8 mouse cellular contexts compared by ENCODE assay signal in genomic region chr9:107569270-107569669, GRCm38 (mm10). TPM values are rescaled to one million over a fixed set of nuclear protein-coding genes. Genes with fewer than 3 reads are reported as not detected.
DNase-seq lines count a peak whose midpoint lies in the region; ATAC-seq and TF ChIP-seq lines count a peak whose summit lies in the region.

No protein-coding gene starts in this region.

- no peak for TF ChIP-seq CTCF in cerebellum, adult 2 months (IDR thresholded peaks at IDR 0.05; ENCODE audit: borderline replicate concordance, insufficient read depth, low read depth, low read length)
- TF ChIP-seq CTCF in spleen, adult 2 months (IDR thresholded peaks at IDR 0.05; ENCODE audit: extremely low read depth, insufficient read depth, insufficient read length, insufficient replicate concordance), result no peak
- no peak for TF ChIP-seq CTCF in stomach, postnatal 0 days (IDR thresholded peaks at IDR 0.05; ENCODE audit: low read depth)

- peaks cover 12% of the 10 kb centered on the region for H3K4me1 ChIP-seq in cerebellum, adult 2 months (ENCODE audit: control insufficient read depth, insufficient read depth, low read length)
- H3K4me1 ChIP-seq in spleen, adult 2 months (ENCODE audit: control insufficient read depth, insufficient read depth, insufficient read length), result peaks cover 9% of the 10 kb centered on the region; the same call in 1 of the 2 replicates
- H3K4me1 ChIP-seq in liver, embryonic 11.5 days (replicated peaks; ENCODE audit: control insufficient read depth, insufficient read depth, low read length), result peaks cover 56% of the 10 kb centered on the region
- peaks cover 11% of the 10 kb centered on the region for H3K4me1 ChIP-seq in stomach, postnatal 0 days (replicated peaks; ENCODE audit: control insufficient read depth, insufficient read depth)

- H3K27ac ChIP-seq in cerebellum, adult 2 months (ENCODE audit: insufficient read depth, low read length), result 0 out of 2 replicates have a peak overlapping the region, but pooled peaks have one; percentile 12
- peak overlapping the region; percentile 43; the same call in 1 of the 2 replicates for H3K27ac ChIP-seq in spleen, adult 2 months (ENCODE audit: insufficient read depth, low read length)
- H3K27ac ChIP-seq in liver, embryonic 11.5 days (ENCODE audit: low read depth, low read length), result peak overlapping the region; percentile 80
- H3K27ac ChIP-seq in stomach, postnatal 0 days (replicated peaks), result peak overlapping the region; percentile 86

- H3K27me3 ChIP-seq in cerebellum, adult 2 months (ENCODE audit: control insufficient read depth, insufficient read depth, low read length), result no peaks in the 10 kb centered on the region
- H3K27me3 ChIP-seq in spleen, adult 2 months (ENCODE audit: control insufficient read depth, insufficient read depth, low read length), result no peaks in the 10 kb centered on the region
- no peaks in the 10 kb centered on the region for H3K27me3 ChIP-seq in liver, embryonic 11.5 days (replicated peaks; ENCODE audit: control insufficient read depth, insufficient read depth, low read length)
- H3K27me3 ChIP-seq in stomach, postnatal 0 days (ENCODE audit: control insufficient read depth, insufficient read depth, low read length), result no peaks in the 10 kb centered on the region

- peak; percentile 21 for ATAC-seq in liver, embryonic 11.5 days (replicated peaks; ENCODE audit: low FRiP score)
- 0 out of 2 replicates have a peak, but pooled peaks have one; percentile 1 for ATAC-seq in stomach, postnatal 0 days (ENCODE audit: low FRiP score, low TSS enrichment)

- no peak for TF ChIP-seq POLR2A in cerebellum, adult 2 months (IDR thresholded peaks at IDR 0.05; ENCODE audit: borderline replicate concordance, insufficient read depth, low read length)
- TF ChIP-seq POLR2A in spleen, adult 2 months (IDR thresholded peaks at IDR 0.05; ENCODE audit: low read depth, low read length), result no peak

- no peak for DNase-seq in cerebellum, adult 2 months
- DNase-seq in cerebellum, adult 11 months, result no peak
- DNase-seq in spleen, adult 2 months (ENCODE audit: low read depth in 1 of 2, low spot score in 2 of 2), result no peak
- no peak for DNase-seq in spleen, postnatal 36 days (ENCODE audit: low spot score in 2 of 2)
- no peak for DNase-seq in liver, embryonic 11.5 days (ENCODE audit: low spot score)
- DNase-seq in stomach, postnatal 0 days (ENCODE audit: low spot score), result no peak
- DNase-seq in left cerebral cortex, adult 8-10 months (ENCODE audit: low spot score in 2 of 2), result no peak
- no peak for DNase-seq in spleen, postnatal 4 days (ENCODE audit: low spot score in 2 of 2)

- peak overlapping the region; percentile 84 for H3K9ac ChIP-seq in liver, embryonic 11.5 days (ENCODE audit: low read depth, low read length)
- peak overlapping the region; percentile 82 for H3K9ac ChIP-seq in stomach, postnatal 0 days (ENCODE audit: low read length)

- WGBS in cerebellum, adult 2 months, result 2% methylated on average over 23 of the region's 23 CpGs
- WGBS in spleen, adult 2 months, result 0% methylated on average over 23 of the region's 23 CpGs
- 0% methylated on average over 23 of the region's 23 CpGs for WGBS in liver, embryonic 11.5 days
- under 1% methylated on average over 17 of the region's 23 CpGs for WGBS in stomach, postnatal 0 days

- TF ChIP-seq EP300 in stomach, postnatal 0 days (optimal IDR thresholded peaks at IDR 0.05), result no peak

- H3K36me3 ChIP-seq in spleen, adult 2 months (ENCODE audit: control insufficient read depth, insufficient read depth, low read length), result no peaks in the 10 kb centered on the region; the same call in 1 of the 2 replicates
- peaks cover 31% of the 10 kb centered on the region for H3K36me3 ChIP-seq in liver, embryonic 11.5 days (ENCODE audit: control insufficient read depth, insufficient read depth, low read length)
- peaks cover 6% of the 10 kb centered on the region; the same call in 1 of the 2 replicates for H3K36me3 ChIP-seq in stomach, postnatal 0 days (ENCODE audit: control insufficient read depth, insufficient read depth, low read length)

- H3K4me2 ChIP-seq in liver, embryonic 11.5 days, result peak overlapping the region; percentile 78
- peak overlapping the region; percentile 71 for H3K4me2 ChIP-seq in stomach, postnatal 0 days (replicated peaks; ENCODE audit: low read depth)

- peak overlapping the region; percentile 63 for H3K4me3 ChIP-seq in cerebellum, adult 2 months (replicated peaks; ENCODE audit: insufficient read depth, low read depth, low read length)
- H3K4me3 ChIP-seq in spleen, adult 2 months (ENCODE audit: extremely low read depth, insufficient read depth, insufficient read length), result peak overlapping the region; percentile 88
- peak overlapping the region; percentile 80 for H3K4me3 ChIP-seq in liver, embryonic 11.5 days (ENCODE audit: low read depth, low read length)
- H3K4me3 ChIP-seq in stomach, postnatal 0 days (ENCODE audit: low read depth, low read length), result peak overlapping the region; percentile 76

- no peaks in the 10 kb centered on the region for H3K9me3 ChIP-seq in liver, embryonic 11.5 days (ENCODE audit: control insufficient read depth, low read length)
- H3K9me3 ChIP-seq in stomach, postnatal 0 days (ENCODE audit: control insufficient read depth, low read length), result no peaks in the 10 kb centered on the region

RNA-seq across cellular contexts. Expression of gene Hyal2, which starts 1.5 kb away (rescaled TPM):
- 10.8 and 11.9 TPM in 2 replicates for polyA plus RNA-seq in cerebellum, adult 2 months (2012; rRNA removed)
- 38.1 and 44.3 TPM in 2 replicates for polyA plus RNA-seq in spleen, adult 2 months (2012; rRNA removed)
- polyA plus RNA-seq in liver, embryonic 11.5 days (2014; fragmentation: Nextera tagmentation; extraction: Ambion mirVana), result 89.7 and 92.5 TPM in 2 replicates
- 49.6 and 50.4 TPM in 2 replicates for polyA plus RNA-seq in stomach, postnatal 0 days (2015; fragmentation: Nextera tagmentation; extraction: Ambion mirVana)
- total RNA-seq in left cerebral cortex, adult 8-10 months (2022), result 10 to 100 TPM; 13.0 to 18.0 (median 15.4) TPM

RNA-seq across cellular contexts. Expression of gene Tusc2, which starts 6.2 kb away (rescaled TPM):
- 123 and 127 TPM in 2 replicates for polyA plus RNA-seq in cerebellum, adult 2 months (2012; rRNA removed)
- polyA plus RNA-seq in spleen, adult 2 months (2012; rRNA removed), result 32.5 and 49.1 TPM in 2 replicates
- polyA plus RNA-seq in liver, embryonic 11.5 days (2014; fragmentation: Nextera tagmentation; extraction: Ambion mirVana), result 60.6 and 62.7 TPM in 2 replicates
- polyA plus RNA-seq in stomach, postnatal 0 days (2015; fragmentation: Nextera tagmentation; extraction: Ambion mirVana), result 44.9 and 48.7 TPM in 2 replicates
- 10 to 100 TPM; 90.7 to 97.1 (median 92.8) TPM for total RNA-seq in left cerebral cortex, adult 8-10 months (2022)

RNA-seq across cellular contexts. Expression of gene Hyal1, which starts 7.5 kb away (rescaled TPM):
- polyA plus RNA-seq in cerebellum, adult 2 months (2012; rRNA removed), result 5.7 and 6.8 TPM in 2 replicates
- 3.2 and 3.7 TPM in 2 replicates for polyA plus RNA-seq in spleen, adult 2 months (2012; rRNA removed)
- 4.2 and 4.6 TPM in 2 replicates for polyA plus RNA-seq in liver, embryonic 11.5 days (2014; fragmentation: Nextera tagmentation; extraction: Ambion mirVana)
- polyA plus RNA-seq in stomach, postnatal 0 days (2015; fragmentation: Nextera tagmentation; extraction: Ambion mirVana), result 7.2 and 8.0 TPM in 2 replicates
- 1 to 10 TPM; 4.9 to 9.5 (median 6.8) TPM for total RNA-seq in left cerebral cortex, adult 8-10 months (2022)

RNA-seq across cellular contexts. Expression of gene Naa80, which starts 9.4 kb away (rescaled TPM):
- polyA plus RNA-seq in cerebellum, adult 2 months (2012; rRNA removed), result 19.5 and 21.6 TPM in 2 replicates
- polyA plus RNA-seq in spleen, adult 2 months (2012; rRNA removed), result 34.1 and 36.8 TPM in 2 replicates
- 20.5 and 20.7 TPM in 2 replicates for polyA plus RNA-seq in liver, embryonic 11.5 days (2014; fragmentation: Nextera tagmentation; extraction: Ambion mirVana)
- 13.3 and 14.7 TPM in 2 replicates for polyA plus RNA-seq in stomach, postnatal 0 days (2015; fragmentation: Nextera tagmentation; extraction: Ambion mirVana)
- total RNA-seq in left cerebral cortex, adult 8-10 months (2022), result 10 to 100 TPM in 3 of 4 experiments, 1 to 10 TPM in 1; 9.1 to 17.4 (median 13.3) TPM

RNA-seq across cellular contexts. Expression of gene Hyal3, which starts 11.3 kb away (rescaled TPM):
- polyA plus RNA-seq in cerebellum, adult 2 months (2012; rRNA removed), result 1.1 TPM in 2 replicates
- 0.54 and 1.00 TPM in 2 replicates for polyA plus RNA-seq in spleen, adult 2 months (2012; rRNA removed)
- 1.0 and 1.5 TPM in 2 replicates for polyA plus RNA-seq in liver, embryonic 11.5 days (2014; fragmentation: Nextera tagmentation; extraction: Ambion mirVana)
- 1.3 and 1.4 TPM in 2 replicates for polyA plus RNA-seq in stomach, postnatal 0 days (2015; fragmentation: Nextera tagmentation; extraction: Ambion mirVana)
- total RNA-seq in left cerebral cortex, adult 8-10 months (2022), result 1 to 10 TPM; 1.0 to 1.7 (median 1.1) TPM

Comparison
In these comparisons a context has a peak if more than half of its experiments do, and no peak if none do; other contexts are left out.
1. H3K27ac ChIP-seq: peak in every context shown above with its lines; median percentile 86 in stomach, postnatal 0 days; 80 in liver, embryonic 11.5 days; 43 in spleen, adult 2 months; 12 in cerebellum, adult 2 months.